Mouse (Mus musculus): ENCODE measurements around the gene Kcnq2.

The Kcnq2 gene

DNA sequence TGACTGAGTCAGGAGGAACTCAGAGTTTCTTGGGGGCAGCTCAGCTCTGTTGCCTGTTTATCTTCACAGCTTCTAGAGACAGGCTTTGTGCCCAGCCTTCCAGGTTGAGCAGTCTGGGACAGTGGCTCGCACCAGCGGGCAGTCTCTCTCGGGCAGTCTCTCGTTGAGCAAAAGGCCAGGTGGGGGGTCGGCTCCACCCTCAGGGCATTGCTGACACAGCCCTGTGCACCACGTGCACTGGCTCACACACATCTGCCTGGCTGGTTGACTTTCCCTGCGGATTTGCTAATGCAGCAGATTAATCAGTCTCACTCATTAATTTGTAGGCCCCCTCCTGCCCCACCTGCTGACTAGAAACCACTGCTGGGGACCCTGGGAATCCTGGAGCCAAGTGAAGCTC, 93.2 kb downstream of the Kcnq2 start:
- CTCF ChIA-PET, result no interaction called here

DNA sequence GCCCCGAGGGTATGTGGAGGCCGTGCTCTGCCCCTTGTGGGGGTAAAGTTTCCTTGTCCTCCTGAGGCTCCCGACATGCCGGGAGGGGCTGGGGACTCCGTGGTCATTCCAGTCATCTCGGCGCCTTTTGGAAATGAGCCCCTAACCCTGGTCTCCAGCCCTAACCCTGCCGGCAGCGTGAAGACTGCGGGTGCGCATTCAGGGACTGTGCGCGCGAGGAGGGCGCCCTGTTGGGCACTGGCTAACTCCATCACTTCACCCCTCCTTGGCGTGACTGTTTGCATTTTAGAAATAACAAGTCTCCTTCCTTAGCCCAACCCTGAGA, 95.8 kb downstream of the Kcnq2 start:
- CTCF ChIA-PET, result no interaction called here

DNA sequence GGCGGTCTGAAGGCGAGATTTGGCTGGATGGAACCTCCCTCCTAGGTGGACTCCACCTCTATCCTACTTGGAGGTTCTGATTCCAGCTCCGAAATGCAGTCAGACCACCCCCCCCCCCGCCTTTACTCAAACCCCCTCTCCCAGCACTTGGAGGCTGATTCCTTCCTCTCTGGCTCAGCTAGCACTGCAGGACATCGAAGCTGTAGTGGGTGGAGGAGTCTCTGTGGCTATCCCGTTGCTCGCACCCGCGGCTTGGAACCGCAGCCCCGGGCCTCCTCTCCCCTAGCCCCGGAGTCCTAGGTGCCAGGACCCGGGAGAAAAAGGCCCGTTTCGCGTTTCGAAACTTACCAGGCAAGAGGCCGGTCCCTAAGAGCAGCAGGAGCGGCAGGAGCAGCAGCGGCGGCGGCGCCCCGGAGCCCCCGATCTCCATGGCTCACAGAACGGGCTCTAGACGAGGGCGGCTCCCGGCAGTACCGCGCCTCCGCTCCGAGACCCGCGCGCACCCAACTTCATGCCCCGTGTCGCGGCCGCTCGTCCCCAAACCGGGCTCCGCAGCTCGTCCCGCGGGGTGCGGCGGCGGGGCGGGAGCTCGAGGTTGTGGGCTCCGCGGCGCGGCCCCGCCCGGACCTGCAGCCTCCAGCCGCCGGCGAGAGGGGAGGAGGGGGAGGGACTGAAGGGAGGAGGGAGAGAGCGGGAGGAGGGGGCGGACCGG, 96.3 kb downstream of the Kcnq2 start:
- CTCF ChIA-PET, result no interaction called here

DNA sequence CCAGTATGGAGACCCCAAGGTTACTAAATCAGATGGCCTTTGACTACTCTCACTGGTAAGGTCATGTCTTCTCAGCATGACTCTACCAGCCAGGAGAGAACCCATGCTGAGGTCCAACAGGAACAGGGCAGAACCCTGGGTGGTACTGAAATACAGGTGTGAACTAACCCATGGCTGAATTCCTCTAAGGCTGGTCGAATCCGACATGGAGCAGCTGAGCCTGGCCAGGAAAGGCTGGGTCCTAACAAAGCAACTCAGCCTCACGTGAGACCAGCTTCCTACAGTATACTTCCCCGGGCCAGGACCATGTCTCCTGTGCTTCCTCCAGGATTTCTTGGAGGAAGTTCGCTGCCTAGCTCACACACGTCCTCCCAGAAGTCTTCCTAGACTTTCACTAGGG, 98.5 kb downstream of the Kcnq2 start:
- CTCF ChIA-PET, result no interaction called here

DNA sequence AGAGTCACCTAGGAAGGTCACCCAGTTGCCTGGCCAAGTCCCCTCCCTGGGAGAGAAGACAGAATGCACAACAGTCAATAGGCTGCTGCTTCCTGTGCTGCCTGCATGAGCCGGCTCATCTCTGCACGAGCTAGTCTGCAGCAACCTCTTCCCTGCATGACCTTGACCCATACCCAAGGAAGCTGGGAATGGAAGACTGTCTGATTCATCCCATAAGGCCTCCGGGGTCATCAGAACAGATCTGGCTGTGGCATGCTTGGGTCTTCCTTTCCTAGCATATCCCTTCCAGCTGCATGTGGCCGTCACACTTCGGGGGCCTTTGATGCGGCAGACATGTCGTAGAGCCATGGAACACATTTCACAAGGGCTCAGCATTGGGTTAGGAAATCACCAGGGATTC, 99.9 kb downstream of the Kcnq2 start:
- CTCF ChIA-PET, result no interaction called here

DNA sequence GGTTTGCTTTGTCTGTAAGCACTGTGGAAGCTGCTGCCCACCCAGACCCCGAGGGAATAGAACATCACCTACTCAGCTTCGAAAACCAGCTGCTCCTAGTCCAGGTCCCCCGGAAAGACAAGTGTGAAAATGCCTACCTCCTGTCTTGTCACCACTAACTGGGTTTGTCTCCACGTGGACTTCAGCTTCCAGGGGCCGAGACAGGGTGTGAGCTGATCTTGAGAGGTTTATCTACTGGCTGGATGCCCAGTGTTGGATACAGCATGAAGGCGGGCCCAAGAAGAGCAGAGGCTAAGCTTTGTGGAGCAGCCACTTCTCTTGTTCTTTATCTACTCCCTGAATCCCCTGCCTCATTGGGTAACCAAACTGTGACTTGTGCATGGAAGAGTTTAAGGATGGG, 101.8 kb downstream of the Kcnq2 start:
- CTCF ChIA-PET, result no interaction called here

DNA sequence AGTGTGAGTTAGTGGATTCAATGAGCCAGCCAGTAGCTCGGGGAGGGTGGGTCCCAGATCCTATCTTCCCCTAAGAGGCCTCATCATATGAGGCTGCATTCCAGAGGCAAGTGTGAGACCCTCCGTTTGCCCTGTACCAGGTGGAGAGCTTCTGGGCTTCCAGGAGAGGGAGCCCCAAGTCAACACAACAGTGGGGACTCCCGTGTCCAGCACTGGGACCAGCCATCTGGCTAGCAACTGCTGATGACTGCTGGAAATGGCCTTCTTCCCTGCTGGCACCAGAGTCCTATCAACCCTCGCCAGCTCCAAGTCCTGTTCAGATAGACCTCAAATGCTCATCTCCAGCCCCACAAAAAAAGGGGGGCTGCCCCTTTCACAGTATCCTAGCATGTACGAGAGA, 102.7 kb downstream of the Kcnq2 start:
- CTCF ChIA-PET, result interaction anchor here (0.5 kb wide), 1 partner anchor 137 kb away, joined by 4 read pairs; no protein-coding TSS in a partner anchor

DNA sequence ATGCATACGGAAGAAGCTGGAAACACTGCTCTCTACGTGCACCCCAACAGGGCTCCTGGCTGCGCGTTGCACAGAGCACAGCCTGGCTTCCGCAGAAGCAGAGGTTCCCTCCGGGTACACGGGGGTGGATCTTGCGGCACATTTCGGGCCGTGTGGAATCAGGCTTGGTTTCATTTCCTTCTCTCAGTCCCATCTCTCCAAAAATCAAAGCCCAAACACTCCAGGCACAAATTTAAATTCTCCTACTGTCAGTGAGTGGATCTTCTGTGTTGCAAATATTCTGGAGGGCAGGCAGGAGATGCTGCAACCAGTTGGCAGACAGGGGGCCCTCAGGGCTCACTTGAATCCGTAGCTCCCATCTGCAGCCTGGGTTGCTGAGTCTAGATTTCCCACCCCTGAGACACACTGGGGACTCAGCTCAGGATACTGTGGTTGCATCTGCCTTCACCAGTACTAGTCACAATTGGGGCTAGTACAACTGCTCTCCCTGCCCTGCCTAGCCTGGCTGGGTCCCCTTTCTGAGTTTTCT, 103.6 kb downstream of the Kcnq2 start:
- CTCF ChIA-PET, result no interaction called here
